In the genomic region with DNA sequence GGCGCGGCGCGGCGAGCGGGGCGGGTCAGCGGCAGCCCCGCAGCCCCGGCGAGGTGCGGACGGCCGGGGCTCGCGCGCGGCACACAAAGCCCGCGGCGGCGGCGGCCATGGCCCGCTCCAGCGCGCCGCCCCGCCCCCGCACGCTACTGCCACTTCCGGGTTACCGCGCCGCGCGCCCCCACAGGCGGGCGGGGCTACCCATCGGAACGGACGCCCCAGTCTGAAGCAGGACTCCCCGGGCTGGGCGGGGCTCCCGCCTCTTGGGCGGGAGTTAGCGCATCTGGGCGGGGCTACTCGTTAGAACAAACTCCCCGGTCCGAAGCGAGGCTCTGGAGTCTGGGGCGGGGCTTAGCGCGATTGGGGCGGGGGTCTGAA, we compare ENCODE assay signal across 8 mouse cellular contexts. TPM values are rescaled to one million over a fixed set of nuclear protein-coding genes. Genes with fewer than 3 reads are reported as not detected.
DNase-seq lines count a peak whose midpoint lies in the region; ATAC-seq lines count a peak whose summit lies in the region.

No protein-coding gene starts in this region.

- H3K9me3 ChIP-seq in hindbrain, embryonic 16.5 days (ENCODE audit: control insufficient read depth, low read length), result no peaks in the 10 kb centered on the region

- DNase-seq in R1 (ENCODE audit: low read depth, low spot score), result peak; percentile 96
- DNase-seq in cerebellum, postnatal 25 days, result peak; percentile 93 to 97
- peak; percentile 87 to 90 for DNase-seq in frontal cortex, postnatal 36 days (ENCODE audit: low spot score in 2 of 2)
- DNase-seq in left cerebral cortex, adult 18-20 months (ENCODE audit: low spot score in 2 of 2), result peak; percentile 89 to 94
- DNase-seq in right cerebral cortex, adult 18-20 months, result peak; percentile 94
- peak; percentile 61 for DNase-seq in urinary bladder, postnatal 10 days (ENCODE audit: low spot score)

- no peaks in the 10 kb centered on the region for H3K27me3 ChIP-seq in hindbrain, embryonic 16.5 days (replicated peaks; ENCODE audit: control insufficient read depth, insufficient read depth, low read length)

- peak; percentile 97 for ATAC-seq in hindbrain, embryonic 16.5 days

- H3K79me2 ChIP-seq in macrophage (ENCODE audit: inconsistent target), result peaks cover 42% of the 10 kb centered on the region

- H3K4me2 ChIP-seq in hindbrain, embryonic 16.5 days (ENCODE audit: low read length), result peak overlapping the region; percentile 88

- 0% methylated on average over 30 of the region's 55 CpGs for WGBS in hindbrain, embryonic 16.5 days
- WGBS in macrophage (ENCODE audit: missing documents), result under 1% methylated on average over 39 of the region's 55 CpGs

- no peaks in the 10 kb centered on the region for H3K36me3 ChIP-seq in hindbrain, embryonic 16.5 days (ENCODE audit: control insufficient read depth, insufficient read depth, low read length)
- H3K36me3 ChIP-seq in macrophage (ENCODE audit: inconsistent target), result no peaks in the 10 kb centered on the region

- peak overlapping the region; percentile 95 for H3K27ac ChIP-seq in hindbrain, embryonic 16.5 days (ENCODE audit: low read depth, low read length)
- H3K27ac ChIP-seq in macrophage, result no peak overlapping the region

- peak overlapping the region; percentile 86 for H3K4me3 ChIP-seq in hindbrain, embryonic 16.5 days (ENCODE audit: low read length)
- peak overlapping the region; percentile 17; the same call in 1 of the 2 replicates for H3K4me3 ChIP-seq in macrophage (ENCODE audit: inconsistent target)

- peak overlapping the region; percentile 95 for H3K9ac ChIP-seq in hindbrain, embryonic 16.5 days (ENCODE audit: low read depth, low read length)

- peaks cover 16% of the 10 kb centered on the region for H3K4me1 ChIP-seq in hindbrain, embryonic 16.5 days (ENCODE audit: control insufficient read depth, insufficient read depth, low read depth, low read length)

RNA-seq across cellular contexts. Expression of gene Abhd17c, which starts 0.3 kb away (rescaled TPM):
- polyA plus RNA-seq in hindbrain, embryonic 16.5 days (2015; fragmentation: Nextera tagmentation; extraction: Ambion mirVana), result 10.3 and 14.2 TPM in 2 replicates
- 10 to 100 TPM; 35.8 to 37.4 TPM for total RNA-seq in left cerebral cortex, adult 18-20 months (2021)
- total RNA-seq in macrophage (2018; cell fraction: chromatin; rRNA removed), result 100 to 1,000 TPM in 1 of 26 experiments, 10 to 100 TPM in 25; 10.1 to 109 (median 31.4) TPM
- total RNA-seq in macrophage (2018; cell fraction: cytosol; rRNA removed), result 10 to 100 TPM; 16.9 to 43.2 (median 25.1) TPM
- 10 to 100 TPM; 16.5 to 67.0 (median 34.0) TPM for total RNA-seq in macrophage (2018; cell fraction: nucleus; rRNA removed)
- 12.9 to 29.5 TPM (median 19.4 TPM) in 3 replicates for polyA plus RNA-seq in macrophage (2018)
